In genomic region chr4:56771065-56771464, GRCm38 (mm10) we compare ENCODE assay signal across 26 mouse cellular contexts. TPM values are rescaled to one million over a fixed set of nuclear protein-coding genes. Genes with fewer than 3 reads are reported as not detected.
DNase-seq lines count a peak whose midpoint lies in the region; ATAC-seq and TF ChIP-seq lines count a peak whose summit lies in the region.
"Had no signal": no experiment of that assay in that cellular context is flagged by ENCODE, and none has a peak within 500 bp of the region (broad histone marks: within the 10 kb centered on the region; RNA-seq: fewer than 3 reads in every experiment).

No protein-coding gene starts in this region.

- H3K9me3 ChIP-seq in intestine, embryonic 15.5 days, result no peaks in the 10 kb centered on the region
- no peaks in the 10 kb centered on the region for H3K9me3 ChIP-seq in intestine, embryonic 16.5 days (ENCODE audit: control insufficient read depth, low read length)
- no peaks in the 10 kb centered on the region for H3K9me3 ChIP-seq in intestine, postnatal 0 days (ENCODE audit: control insufficient read depth)
- H3K9me3 ChIP-seq in forebrain, embryonic 13.5 days (replicated peaks), result no peaks in the 10 kb centered on the region
- H3K9me3 ChIP-seq in stomach, postnatal 0 days (ENCODE audit: control insufficient read depth, low read length), result no peaks in the 10 kb centered on the region
- H3K9me3 ChIP-seq: G1E had no signal

- no peaks in the 10 kb centered on the region for H3K27me3 ChIP-seq in intestine, embryonic 15.5 days (replicated peaks)
- H3K27me3 ChIP-seq in intestine, embryonic 16.5 days (replicated peaks; ENCODE audit: control insufficient read depth, insufficient read depth, low read length), result no peaks in the 10 kb centered on the region
- H3K27me3 ChIP-seq in intestine, postnatal 0 days (replicated peaks; ENCODE audit: control insufficient read depth, insufficient read depth, low read length), result no peaks in the 10 kb centered on the region
- H3K27me3 ChIP-seq in forebrain, embryonic 13.5 days, result no peaks in the 10 kb centered on the region
- no peaks in the 10 kb centered on the region for H3K27me3 ChIP-seq in stomach, postnatal 0 days (ENCODE audit: control insufficient read depth, insufficient read depth, low read length)
- H3K27me3 ChIP-seq: CH12.LX, Patski had no signal

- H3K4me3 ChIP-seq in intestine, embryonic 15.5 days (replicated peaks), result no peak overlapping the region
- H3K4me3 ChIP-seq in intestine, embryonic 16.5 days (ENCODE audit: low read length), result no peak overlapping the region
- H3K4me3 ChIP-seq in intestine, postnatal 0 days (ENCODE audit: low read depth, low read length), result no peak overlapping the region
- H3K4me3 ChIP-seq in layer of hippocampus, adult 2 months, result no peak overlapping the region
- H3K4me3 ChIP-seq in forebrain, embryonic 13.5 days, result no peak overlapping the region
- no peak overlapping the region for H3K4me3 ChIP-seq in stomach, postnatal 0 days (ENCODE audit: low read depth, low read length)

- peak; percentile 60; the same call in 1 of the 2 replicates for ATAC-seq in intestine, embryonic 15.5 days
- peak; percentile 59 for ATAC-seq in intestine, embryonic 16.5 days
- ATAC-seq in intestine, postnatal 0 days, result peak; percentile 78
- no peak for ATAC-seq in forebrain, embryonic 13.5 days
- no peak for ATAC-seq in stomach, postnatal 0 days (ENCODE audit: low FRiP score, low TSS enrichment)
- ATAC-seq: activated CD4-positive, CD25-positive, alpha-beta regulatory T cell, adult 4 months; CD4-positive, CD25-positive, alpha-beta regulatory T cell, adult 4 months; Patski had no signal

- no peak for TF ChIP-seq EP300 in stomach, postnatal 0 days (optimal IDR thresholded peaks at IDR 0.05)

- H3K27ac ChIP-seq in intestine, embryonic 15.5 days, result no peak overlapping the region
- H3K27ac ChIP-seq in intestine, embryonic 16.5 days (ENCODE audit: low read length), result no peak overlapping the region
- no peak overlapping the region for H3K27ac ChIP-seq in intestine, postnatal 0 days (ENCODE audit: low read depth, low read length)
- H3K27ac ChIP-seq in layer of hippocampus, adult 2 months, result no peak overlapping the region
- H3K27ac ChIP-seq in forebrain, embryonic 13.5 days, result no peak overlapping the region
- no peak overlapping the region for H3K27ac ChIP-seq in stomach, postnatal 0 days (replicated peaks)

- H3K4me2 ChIP-seq in intestine, embryonic 15.5 days (replicated peaks), result no peak overlapping the region
- H3K4me2 ChIP-seq in intestine, embryonic 16.5 days (ENCODE audit: low read depth, low read length), result no peak overlapping the region
- no peak overlapping the region for H3K4me2 ChIP-seq in intestine, postnatal 0 days (replicated peaks; ENCODE audit: low read depth)
- H3K4me2 ChIP-seq in forebrain, embryonic 13.5 days, result no peak overlapping the region
- no peak overlapping the region for H3K4me2 ChIP-seq in stomach, postnatal 0 days (replicated peaks; ENCODE audit: low read depth)

- H3K36me3 ChIP-seq in intestine, embryonic 15.5 days, result peaks cover 52% of the 10 kb centered on the region
- peaks cover 17% of the 10 kb centered on the region for H3K36me3 ChIP-seq in intestine, embryonic 16.5 days (ENCODE audit: control insufficient read depth, insufficient read depth, low read length)
- H3K36me3 ChIP-seq in intestine, postnatal 0 days (ENCODE audit: control insufficient read depth, insufficient read depth), result peaks cover 63% of the 10 kb centered on the region
- H3K36me3 ChIP-seq in forebrain, embryonic 13.5 days (ENCODE audit: poor library complexity, severe bottlenecking), result peaks cover 90% of the 10 kb centered on the region
- peaks cover 33% of the 10 kb centered on the region for H3K36me3 ChIP-seq in stomach, postnatal 0 days (ENCODE audit: control insufficient read depth, insufficient read depth, low read length)

- no peak overlapping the region for H3K9ac ChIP-seq in intestine, embryonic 15.5 days
- H3K9ac ChIP-seq in intestine, embryonic 16.5 days (ENCODE audit: low read depth, low read length), result no peak overlapping the region
- no peak overlapping the region for H3K9ac ChIP-seq in intestine, postnatal 0 days (ENCODE audit: low read depth, low read length)
- H3K9ac ChIP-seq in forebrain, embryonic 13.5 days, result no peak overlapping the region
- no peak overlapping the region for H3K9ac ChIP-seq in stomach, postnatal 0 days (ENCODE audit: low read length)

- no peak for TF ChIP-seq CTCF in intestine, postnatal 0 days (IDR thresholded peaks at IDR 0.05; ENCODE audit: low read depth)
- TF ChIP-seq CTCF in layer of hippocampus, adult 2 months (conservative IDR thresholded peaks at IDR 0.05), result no peak
- no peak for TF ChIP-seq CTCF in stomach, postnatal 0 days (IDR thresholded peaks at IDR 0.05; ENCODE audit: low read depth)

- H3K4me1 ChIP-seq in intestine, embryonic 15.5 days (replicated peaks), result no peaks in the 10 kb centered on the region
- no peaks in the 10 kb centered on the region for H3K4me1 ChIP-seq in intestine, embryonic 16.5 days (ENCODE audit: control insufficient read depth, insufficient read depth, low read length)
- H3K4me1 ChIP-seq in intestine, postnatal 0 days (replicated peaks; ENCODE audit: control insufficient read depth, insufficient read depth, low read length), result 0 out of 2 replicates have a peak, but pooled peaks cover 9% of the 10 kb centered on the region
- H3K4me1 ChIP-seq in forebrain, embryonic 13.5 days, result no peaks in the 10 kb centered on the region
- H3K4me1 ChIP-seq in stomach, postnatal 0 days (replicated peaks; ENCODE audit: control insufficient read depth, insufficient read depth), result no peaks in the 10 kb centered on the region

- 71% methylated on average over 1 of the region's 1 CpGs for WGBS in intestine, embryonic 15.5 days
- 74% methylated on average over 1 of the region's 1 CpGs for WGBS in intestine, embryonic 16.5 days
- 32% methylated on average over 1 of the region's 1 CpGs for WGBS in intestine, postnatal 0 days
- 83% methylated on average over 1 of the region's 1 CpGs for WGBS in forebrain, embryonic 13.5 days
- WGBS in stomach, postnatal 0 days, result 67% methylated on average over 1 of the region's 1 CpGs

- DNase-seq in layer of hippocampus, adult 2 months (ENCODE audit: low spot score in 2 of 2), result no peak
- DNase-seq in stomach, postnatal 0 days (ENCODE audit: low spot score), result no peak
- DNase-seq: adrenal gland, adult 2 months; adrenal gland, adult 8-10 months; adrenal gland, postnatal 10 days; adrenal gland, postnatal 14 days; adrenal gland, postnatal 25 days; adrenal gland, postnatal 36 days; B cell, adult 2 months; cerebellum, adult 11 months; cerebellum, adult 11-12 months; cerebellum, adult 18-20 months had no signal

RNA-seq across cellular contexts. Expression of gene Actl7a, which starts 27.9 kb away (rescaled TPM):
- polyA plus RNA-seq in intestine, embryonic 15.5 days (2015; fragmentation: Nextera tagmentation; extraction: Ambion mirVana), result not detected in 2 replicates
- not detected in 2 replicates for polyA plus RNA-seq in intestine, embryonic 16.5 days (2015; fragmentation: Nextera tagmentation; extraction: Ambion mirVana)
- not detected in 2 replicates for polyA plus RNA-seq in intestine, postnatal 0 days (2015; fragmentation: Nextera tagmentation; extraction: Ambion mirVana)
- not detected for total RNA-seq in layer of hippocampus, adult 2 months (2021)
- not detected in 2 replicates for polyA plus RNA-seq in forebrain, embryonic 13.5 days (2015; fragmentation: Nextera tagmentation; extraction: Ambion mirVana)
- polyA plus RNA-seq in stomach, postnatal 0 days (2015; fragmentation: Nextera tagmentation; extraction: Ambion mirVana), result not detected in 2 replicates
- total RNA-seq: adrenal gland, adult 18-20 months; adrenal gland, adult 2 months; adrenal gland, adult 8-10 months; adrenal gland, postnatal 10 days; adrenal gland, postnatal 14 days; adrenal gland, postnatal 25 days; adrenal gland, postnatal 36 days; adrenal gland, postnatal 4 days had no signal
- polyA plus RNA-seq: activated CD4-positive, CD25-positive, alpha-beta regulatory T cell, adult 4 months; adrenal gland, adult 2 months; brain, embryonic 14.5 days; CD4-positive, CD25-positive, alpha-beta regulatory T cell, adult 4 months; G1E; Patski had no signal

RNA-seq across cellular contexts. Expression of gene Actl7b, which starts 29.8 kb away (rescaled TPM):
- polyA plus RNA-seq in intestine, embryonic 15.5 days (2015; fragmentation: Nextera tagmentation; extraction: Ambion mirVana), result not detected in 2 replicates
- not detected in 2 replicates for polyA plus RNA-seq in intestine, embryonic 16.5 days (2015; fragmentation: Nextera tagmentation; extraction: Ambion mirVana)
- polyA plus RNA-seq in intestine, postnatal 0 days (2015; fragmentation: Nextera tagmentation; extraction: Ambion mirVana), result not detected in 2 replicates
- under 1 TPM; 0.26 to 0.32 TPM for total RNA-seq in layer of hippocampus, adult 2 months (2021)
- polyA plus RNA-seq in forebrain, embryonic 13.5 days (2015; fragmentation: Nextera tagmentation; extraction: Ambion mirVana), result not detected in 2 replicates
- not detected in 2 replicates for polyA plus RNA-seq in stomach, postnatal 0 days (2015; fragmentation: Nextera tagmentation; extraction: Ambion mirVana)
- total RNA-seq: adrenal gland, postnatal 10 days; adrenal gland, postnatal 14 days; adrenal gland, postnatal 25 days; G1E; MEL had no signal
- polyA plus RNA-seq: activated CD4-positive, CD25-positive, alpha-beta regulatory T cell, adult 4 months; adrenal gland, adult 2 months; C2C12; CD4-positive, CD25-positive, alpha-beta regulatory T cell, adult 4 months; Patski had no signal

RNA-seq across cellular contexts. Expression of gene Elp1, which starts 31.1 kb away (rescaled TPM):
- 35.4 and 36.0 TPM in 2 replicates for polyA plus RNA-seq in intestine, embryonic 15.5 days (2015; fragmentation: Nextera tagmentation; extraction: Ambion mirVana)
- polyA plus RNA-seq in intestine, embryonic 16.5 days (2015; fragmentation: Nextera tagmentation; extraction: Ambion mirVana), result 24.4 and 25.5 TPM in 2 replicates
- 9.7 and 10.2 TPM in 2 replicates for polyA plus RNA-seq in intestine, postnatal 0 days (2015; fragmentation: Nextera tagmentation; extraction: Ambion mirVana)
- 10 to 100 TPM; 61.9 to 63.7 TPM for total RNA-seq in layer of hippocampus, adult 2 months (2021)
- polyA plus RNA-seq in forebrain, embryonic 13.5 days (2015; fragmentation: Nextera tagmentation; extraction: Ambion mirVana), result 54.9 and 62.1 TPM in 2 replicates
- 10.3 and 11.3 TPM in 2 replicates for polyA plus RNA-seq in stomach, postnatal 0 days (2015; fragmentation: Nextera tagmentation; extraction: Ambion mirVana)

RNA-seq across cellular contexts. Expression of gene Fam206a, which starts 31.1 kb away (rescaled TPM):
- 13.0 and 14.9 TPM in 2 replicates for polyA plus RNA-seq in intestine, embryonic 15.5 days (2015; fragmentation: Nextera tagmentation; extraction: Ambion mirVana)
- polyA plus RNA-seq in intestine, embryonic 16.5 days (2015; fragmentation: Nextera tagmentation; extraction: Ambion mirVana), result 11.0 and 11.2 TPM in 2 replicates
- 3.7 and 5.1 TPM in 2 replicates for polyA plus RNA-seq in intestine, postnatal 0 days (2015; fragmentation: Nextera tagmentation; extraction: Ambion mirVana)
- total RNA-seq in layer of hippocampus, adult 2 months (2021), result 10 to 100 TPM; 17.6 to 18.1 TPM
- 16.5 and 18.1 TPM in 2 replicates for polyA plus RNA-seq in forebrain, embryonic 13.5 days (2015; fragmentation: Nextera tagmentation; extraction: Ambion mirVana)
- polyA plus RNA-seq in stomach, postnatal 0 days (2015; fragmentation: Nextera tagmentation; extraction: Ambion mirVana), result 4.5 and 4.9 TPM in 2 replicates

RNA-seq across cellular contexts. Expression of gene Gm26657, which starts 31.2 kb away (rescaled TPM):
- polyA plus RNA-seq in intestine, embryonic 15.5 days (2015; fragmentation: Nextera tagmentation; extraction: Ambion mirVana), result not detected in 2 replicates
- polyA plus RNA-seq in intestine, embryonic 16.5 days (2015; fragmentation: Nextera tagmentation; extraction: Ambion mirVana), result not detected in 2 replicates
- polyA plus RNA-seq in intestine, postnatal 0 days (2015; fragmentation: Nextera tagmentation; extraction: Ambion mirVana), result not detected in 2 replicates
- not detected for total RNA-seq in layer of hippocampus, adult 2 months (2021)
- not detected in 2 replicates for polyA plus RNA-seq in forebrain, embryonic 13.5 days (2015; fragmentation: Nextera tagmentation; extraction: Ambion mirVana)
- polyA plus RNA-seq in stomach, postnatal 0 days (2015; fragmentation: Nextera tagmentation; extraction: Ambion mirVana), result not detected in 2 replicates
- total RNA-seq: adrenal gland, adult 18-20 months; adrenal gland, adult 2 months; adrenal gland, adult 8-10 months; adrenal gland, postnatal 10 days; adrenal gland, postnatal 14 days; adrenal gland, postnatal 25 days; adrenal gland, postnatal 36 days; adrenal gland, postnatal 4 days; CH12.LX; G1E; MEL had no signal
- polyA plus RNA-seq: activated CD4-positive, CD25-positive, alpha-beta regulatory T cell, adult 4 months; adrenal gland, adult 2 months; brain, embryonic 14.5 days; CD4-positive, CD25-positive, alpha-beta regulatory T cell, adult 4 months; G1E had no signal

Comparison
In these comparisons a context has a peak if more than half of its experiments do, and no peak if none do; other contexts are left out.
1. ATAC-seq: peak in intestine, embryonic 15.5 days (single experiment), intestine, embryonic 16.5 days (single experiment) and intestine, postnatal 0 days (single experiment); none in forebrain, embryonic 13.5 days (single experiment) and stomach, postnatal 0 days (single experiment).